Mouse (Mus musculus): ENCODE measurements around the gene Zfp651.

- TF ChIP-seq POLR2A (IDR thresholded peaks at IDR 0.05; ENCODE audit: borderline replicate concordance, extremely low read depth, insufficient read depth, insufficient read length, poor library complexity, severe bottlenecking) (no peak), CTCF (IDR thresholded peaks at IDR 0.05; ENCODE audit: borderline replicate concordance, extremely low read depth, insufficient read depth, insufficient read length) (no peak)
Measured at GRCm38 (mm10) chr9:121786359-121786758, 27.2 kb downstream of the Zfp651 start.

Measured in brain, embryonic 14.5 days (tissue).